Comparison of ENCODE assay signal across 9 mouse cellular contexts in genomic region chr13:21469097-21469496, GRCm38 (mm10). TPM values are rescaled to one million over a fixed set of nuclear protein-coding genes. Genes with fewer than 3 reads are reported as not detected.
A peak's percentile ranks its signal among the peaks of the same experiment; 100 is the strongest.
DNase-seq lines count a peak whose midpoint lies in the region; ATAC-seq lines count a peak whose summit lies in the region.
"Had no signal": no experiment of that assay in that cellular context is flagged by ENCODE, and none has a peak within 500 bp of the region (broad histone marks: within the 10 kb centered on the region; RNA-seq: fewer than 3 reads in every experiment).

No protein-coding gene starts in this region.

- WGBS in heart, embryonic 14.5 days, result 5% methylated on average over 9 of the region's 9 CpGs
- WGBS in hindbrain, embryonic 16.5 days, result 29% methylated on average over 9 of the region's 9 CpGs
- 17% methylated on average over 9 of the region's 9 CpGs for WGBS in midbrain, embryonic 11.5 days

- no peak overlapping the region for H3K27ac ChIP-seq in heart, embryonic 14.5 days (replicated peaks in 1 of 2; ENCODE audit: control insufficient read depth in 1 of 2, insufficient read depth in 1 of 2, low read depth in 2 of 2, low read length in 2 of 2)
- H3K27ac ChIP-seq in brown adipose tissue, adult 24 weeks (replicated peaks; ENCODE audit: low read depth, low read length), result no peak overlapping the region
- H3K27ac ChIP-seq in hindbrain, embryonic 16.5 days (ENCODE audit: low read depth, low read length), result no peak overlapping the region
- H3K27ac ChIP-seq in midbrain, embryonic 11.5 days (ENCODE audit: low read depth, low read length), result no peak overlapping the region

- DNase-seq in heart, postnatal 14 days, result no peak
- DNase-seq in midbrain, embryonic 11.5 days (ENCODE audit: low spot score, missing footprints), result peak; percentile 84
- DNase-seq in right cerebral cortex, postnatal 36 days (ENCODE audit: low spot score in 2 of 2), result no peak
- DNase-seq in frontal cortex, postnatal 25 days (ENCODE audit: low spot score in 2 of 2), result no peak
- no peak for DNase-seq in frontal cortex, adult 2 months (ENCODE audit: extremely low spot score in 1 of 2, low spot score in 1 of 2)

- H3K9ac ChIP-seq in heart, embryonic 14.5 days (ENCODE audit: low read length), result peak overlapping the region; percentile 83; the same call in 1 of the 2 replicates
- H3K9ac ChIP-seq in hindbrain, embryonic 16.5 days (ENCODE audit: low read depth, low read length), result no peak overlapping the region
- H3K9ac ChIP-seq in midbrain, embryonic 11.5 days (ENCODE audit: low read length), result no peak overlapping the region

- no peaks in the 10 kb centered on the region; the same call in 1 of the 2 replicates for H3K27me3 ChIP-seq in heart, embryonic 14.5 days (ENCODE audit: control insufficient read depth, insufficient read depth, low read length)
- no peaks in the 10 kb centered on the region for H3K27me3 ChIP-seq in hindbrain, embryonic 16.5 days (replicated peaks; ENCODE audit: control insufficient read depth, insufficient read depth, low read length)
- H3K27me3 ChIP-seq in midbrain, embryonic 11.5 days (ENCODE audit: control insufficient read depth, insufficient read depth, low read length), result no peaks in the 10 kb centered on the region; the same call in 1 of the 2 replicates

- intact Hi-C loops in heart, postnatal 14 days (cut with DNase I), result no loop called here

- H3K4me2 ChIP-seq in heart, embryonic 14.5 days (ENCODE audit: low read length), result peak overlapping the region; percentile 97
- H3K4me2 ChIP-seq in hindbrain, embryonic 16.5 days (ENCODE audit: low read length), result peak overlapping the region; percentile 93
- H3K4me2 ChIP-seq in midbrain, embryonic 11.5 days, result peak overlapping the region; percentile 67; the same call in 1 of the 2 replicates

- H3K4me1 ChIP-seq in heart, embryonic 14.5 days (ENCODE audit: control insufficient read depth in 2 of 2, insufficient read depth in 2 of 2, low read length in 2 of 2), result peaks cover 0 to 4% of the 10 kb centered on the region in 2 experiments; a peak in 3 of 4 replicates
- 0 out of 2 replicates have a peak, but pooled peaks cover 2% of the 10 kb centered on the region for H3K4me1 ChIP-seq in brown adipose tissue, adult 24 weeks (ENCODE audit: control insufficient read depth, insufficient read depth, insufficient read length, low read length)
- no peaks in the 10 kb centered on the region for H3K4me1 ChIP-seq in hindbrain, embryonic 16.5 days (ENCODE audit: control insufficient read depth, insufficient read depth, low read depth, low read length)
- 0 out of 2 replicates have a peak, but pooled peaks cover 2% of the 10 kb centered on the region for H3K4me1 ChIP-seq in midbrain, embryonic 11.5 days (ENCODE audit: control insufficient read depth, insufficient read depth, low read length)

- no peaks in the 10 kb centered on the region for H3K9me3 ChIP-seq in heart, embryonic 14.5 days (ENCODE audit: control insufficient read depth, low read length)
- no peaks in the 10 kb centered on the region for H3K9me3 ChIP-seq in hindbrain, embryonic 16.5 days (ENCODE audit: control insufficient read depth, low read length)
- no peaks in the 10 kb centered on the region for H3K9me3 ChIP-seq in midbrain, embryonic 11.5 days (ENCODE audit: control insufficient read depth, low read length)

- H3K36me3 ChIP-seq in heart, embryonic 14.5 days (ENCODE audit: control insufficient read depth, insufficient read depth, low read length), result no peaks in the 10 kb centered on the region
- no peaks in the 10 kb centered on the region for H3K36me3 ChIP-seq in hindbrain, embryonic 16.5 days (ENCODE audit: control insufficient read depth, insufficient read depth, low read length)
- H3K36me3 ChIP-seq in midbrain, embryonic 11.5 days (ENCODE audit: control insufficient read depth, insufficient read depth, low read length), result no peaks in the 10 kb centered on the region

- no peak for ATAC-seq in heart, embryonic 14.5 days (ENCODE audit: insufficient number of reproducible peaks, insufficient read depth, low FRiP score, low read depth)
- no peak for ATAC-seq in hindbrain, embryonic 16.5 days
- ATAC-seq in midbrain, embryonic 11.5 days (ENCODE audit: low FRiP score), result no peak

- peak overlapping the region in 1 of 2 experiments; percentile 60; a peak in 1 of 4 replicates for H3K4me3 ChIP-seq in heart, embryonic 14.5 days (ENCODE audit: control insufficient read depth in 1 of 2, insufficient read depth in 1 of 2, low read depth in 1 of 2, low read length in 2 of 2)
- H3K4me3 ChIP-seq in brown adipose tissue, adult 24 weeks (ENCODE audit: insufficient read depth, low read depth, low read length), result 0 out of 2 replicates have a peak overlapping the region, but pooled peaks have one; percentile 14
- H3K4me3 ChIP-seq in hindbrain, embryonic 16.5 days (ENCODE audit: low read length), result no peak overlapping the region
- no peak overlapping the region for H3K4me3 ChIP-seq in midbrain, embryonic 11.5 days (ENCODE audit: low read depth, low read length)

RNA-seq across cellular contexts. Expression of gene Nkapl, which starts 0.8 kb away (rescaled TPM):
- 2.0 and 2.1 TPM in 2 replicates for polyA plus RNA-seq in heart, embryonic 14.5 days (2014; fragmentation: Nextera tagmentation; extraction: Ambion mirVana)
- total RNA-seq in heart, postnatal 14 days (2021), result under 1 TPM; 0.59 to 0.88 TPM
- polyA plus RNA-seq in brown adipose tissue, adult 24 weeks (2012; ENCODE audit: insufficient read depth, insufficient read length, missing spikeins), result 1.3 and 2.5 TPM in 2 replicates
- 2.5 and 3.2 TPM in 2 replicates for polyA plus RNA-seq in hindbrain, embryonic 16.5 days (2015; fragmentation: Nextera tagmentation; extraction: Ambion mirVana)
- polyA plus RNA-seq in midbrain, embryonic 11.5 days (2014; fragmentation: Nextera tagmentation; extraction: Ambion mirVana), result 2.6 and 2.7 TPM in 2 replicates
- polyA plus RNA-seq in frontal cortex, adult 2 months (2012; rRNA removed), result 0.42 and 0.59 TPM in 2 replicates

RNA-seq across cellular contexts. Expression of gene Zkscan4, which starts 9.6 kb away (rescaled TPM):
- 1.7 and 1.9 TPM in 2 replicates for polyA plus RNA-seq in heart, embryonic 14.5 days (2014; fragmentation: Nextera tagmentation; extraction: Ambion mirVana)
- total RNA-seq in heart, postnatal 14 days (2021), result 1 to 10 TPM in 1 of 2 experiments, under 1 TPM in 1; 0.93 to 1.3 TPM
- 1.7 and 2.2 TPM in 2 replicates for polyA plus RNA-seq in brown adipose tissue, adult 24 weeks (2012; ENCODE audit: insufficient read depth, insufficient read length, missing spikeins)
- 10.8 and 11.3 TPM in 2 replicates for polyA plus RNA-seq in hindbrain, embryonic 16.5 days (2015; fragmentation: Nextera tagmentation; extraction: Ambion mirVana)
- polyA plus RNA-seq in midbrain, embryonic 11.5 days (2014; fragmentation: Nextera tagmentation; extraction: Ambion mirVana), result 3.9 and 4.2 TPM in 2 replicates
- polyA plus RNA-seq in frontal cortex, adult 2 months (2012; rRNA removed), result 3.7 and 4.8 TPM in 2 replicates

RNA-seq across cellular contexts. Expression of gene Gm10065, which starts 10.1 kb away (rescaled TPM):
- polyA plus RNA-seq in heart, embryonic 14.5 days (2014; fragmentation: Nextera tagmentation; extraction: Ambion mirVana), result not detected in 2 replicates
- total RNA-seq in heart, postnatal 14 days (2021), result not detected
- not detected in 2 replicates for polyA plus RNA-seq in brown adipose tissue, adult 24 weeks (2012; ENCODE audit: insufficient read depth, insufficient read length, missing spikeins)
- polyA plus RNA-seq in hindbrain, embryonic 16.5 days (2015; fragmentation: Nextera tagmentation; extraction: Ambion mirVana), result not detected in 2 replicates
- polyA plus RNA-seq in midbrain, embryonic 11.5 days (2014; fragmentation: Nextera tagmentation; extraction: Ambion mirVana), result not detected in 2 replicates
- not detected in 2 replicates for polyA plus RNA-seq in frontal cortex, adult 2 months (2012; rRNA removed)
- total RNA-seq: adrenal gland, postnatal 25 days had no signal

RNA-seq across cellular contexts. Expression of gene Zscan26, which starts 15.6 kb away (rescaled TPM):
- 28.1 and 29.9 TPM in 2 replicates for polyA plus RNA-seq in heart, embryonic 14.5 days (2014; fragmentation: Nextera tagmentation; extraction: Ambion mirVana)
- total RNA-seq in heart, postnatal 14 days (2021), result 10 to 100 TPM; 21.7 to 24.1 TPM
- 16.1 and 18.3 TPM in 2 replicates for polyA plus RNA-seq in brown adipose tissue, adult 24 weeks (2012; ENCODE audit: insufficient read depth, insufficient read length, missing spikeins)
- 17.6 and 20.6 TPM in 2 replicates for polyA plus RNA-seq in hindbrain, embryonic 16.5 days (2015; fragmentation: Nextera tagmentation; extraction: Ambion mirVana)
- 14.6 and 16.4 TPM in 2 replicates for polyA plus RNA-seq in midbrain, embryonic 11.5 days (2014; fragmentation: Nextera tagmentation; extraction: Ambion mirVana)
- polyA plus RNA-seq in frontal cortex, adult 2 months (2012; rRNA removed), result 61.5 and 66.1 TPM in 2 replicates

RNA-seq across cellular contexts. Expression of gene AK157302, which starts 25.9 kb away (rescaled TPM):
- polyA plus RNA-seq in heart, embryonic 14.5 days (2014; fragmentation: Nextera tagmentation; extraction: Ambion mirVana), result 0.57 and 0.61 TPM in 2 replicates
- 10 to 100 TPM; 25.3 to 25.6 TPM for total RNA-seq in heart, postnatal 14 days (2021)
- polyA plus RNA-seq in brown adipose tissue, adult 24 weeks (2012; ENCODE audit: insufficient read depth, insufficient read length, missing spikeins), result 1.6 TPM in 1 of 2 replicates, not detected in the other
- polyA plus RNA-seq in hindbrain, embryonic 16.5 days (2015; fragmentation: Nextera tagmentation; extraction: Ambion mirVana), result 0.64 and 2.0 TPM in 2 replicates
- polyA plus RNA-seq in midbrain, embryonic 11.5 days (2014; fragmentation: Nextera tagmentation; extraction: Ambion mirVana), result 0.32 and 0.66 TPM in 2 replicates
- polyA plus RNA-seq in frontal cortex, adult 2 months (2012; rRNA removed), result 1.6 and 1.9 TPM in 2 replicates
